Mouse (Mus musculus) heart, adult 2 months (tissue): ENCODE data around the gene BC005624.

ENCODE experiments used
- CTCF ChIP-seq: fragments of 200-600 bp; IDR thresholded peaks from 2 replicates; pipeline ENCODE4 v1.8.1; 2022; ENCODE audit warnings: antibody characterized with exemption, mild to moderate bottlenecking, moderate library complexity
- EP300 ChIP-seq: fragments of 200-500 bp; IDR thresholded peaks from 2 replicates; pipeline ENCODE4 v1.6.1; 2011; ENCODE audit warnings: low read depth, low read length, control low read depth; ENCODE audit not compliant: insufficient read depth
- POLR2A ChIP-seq: fragments of 200-500 bp; IDR thresholded peaks from 2 replicates; pipeline ENCODE4 v1.6.1; 2011; ENCODE audit warnings: mild to moderate bottlenecking, low read depth, low read length, control low read depth; ENCODE audit not compliant: insufficient read depth

- TF ChIP-seq POLR2A: peak; percentile 73
- TF ChIP-seq CTCF: no peak
- peak; percentile 54; the same call in 1 of the 2 replicates for TF ChIP-seq EP300
Measured at GRCm38 (mm10) chr2:30967352-30968327, 14.4 kb downstream of the BC005624 start, which contains the start of gene Tor1a.
